Mouse (Mus musculus) embryonic fibroblast, embryonic 13.5 days (primary cell): Measurements from ENCODE around the gene Osbpl2.

Source experiments
- CTCF ChIP-seq: IDR thresholded peaks from 2 replicates; pipeline ENCODE4 v1.5.1; 2011; ENCODE audit warnings: mild to moderate bottlenecking, control low read depth, low read length, moderate library complexity, borderline replicate concordance; ENCODE audit not compliant: insufficient read depth
- POLR2A ChIP-seq: IDR thresholded peaks from 2 replicates; pipeline ENCODE4 v1.6.1; 2011; ENCODE audit warnings: low read depth, mild to moderate bottlenecking, control low read depth, low read length, moderate library complexity

- no peak for TF ChIP-seq POLR2A
- no peak for TF ChIP-seq CTCF
Observed at GRCm38 (mm10) chr2:180201303-180201702, 82.2 kb downstream of the Osbpl2 start.
